ENCODE assay signal across 16 mouse cellular contexts in the genomic region with DNA sequence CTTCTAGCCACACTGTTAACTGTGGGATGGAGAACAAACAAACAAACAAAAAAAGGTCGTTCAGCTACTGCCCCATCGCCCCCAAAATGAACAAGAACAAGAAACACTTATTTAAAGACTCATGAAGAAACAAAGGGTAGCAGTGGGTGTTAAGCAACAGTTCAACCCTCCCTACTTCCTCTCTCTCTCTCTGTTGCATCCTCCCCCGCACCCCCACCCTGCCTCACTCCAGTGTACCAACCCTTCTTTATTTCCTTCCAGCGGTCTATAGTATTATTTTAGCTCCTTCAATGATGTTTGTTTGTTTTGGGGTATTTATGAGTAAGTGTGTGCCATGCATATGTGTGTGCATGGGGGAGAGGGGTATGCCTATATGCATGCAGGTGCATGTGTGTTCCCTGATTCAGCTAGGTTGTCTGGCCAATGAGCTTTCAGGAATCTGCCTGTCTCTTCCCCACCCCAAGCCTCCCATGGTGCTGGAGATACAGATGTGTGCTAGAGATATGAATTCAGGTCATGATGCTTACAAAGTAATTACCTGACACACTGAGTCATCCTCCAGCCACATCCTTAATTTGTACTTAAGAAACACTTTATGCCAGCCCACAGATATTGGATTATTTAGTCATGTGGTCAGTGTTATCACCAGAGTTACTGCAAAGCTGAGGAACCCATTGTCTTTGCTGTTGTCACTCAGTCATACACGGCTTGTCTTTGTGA. TPM values are rescaled to one million over a fixed set of nuclear protein-coding genes. Genes with fewer than 3 reads are reported as not detected.
DNase-seq lines count a peak whose midpoint lies in the region; ATAC-seq and TF ChIP-seq lines count a peak whose summit lies in the region.
"Had no signal": no experiment of that assay in that cellular context is flagged by ENCODE, and none has a peak within 500 bp of the region (broad histone marks: within the 10 kb centered on the region; RNA-seq: fewer than 3 reads in every experiment).

No protein-coding gene starts in this region.

- TF ChIP-seq EP300 in liver, embryonic 14.5 days (IDR thresholded peaks at IDR 0.05; ENCODE audit: low read depth): no peak

- no peaks in the 10 kb centered on the region for H3K9me3 ChIP-seq in liver, embryonic 14.5 days (ENCODE audit: control insufficient read depth, low read length)
- no peaks in the 10 kb centered on the region for H3K9me3 ChIP-seq in intestine, embryonic 16.5 days (ENCODE audit: control insufficient read depth, low read length)
- H3K9me3 ChIP-seq: limb, embryonic 13.5 days; midbrain, embryonic 15.5 days had no signal

- intact Hi-C loops in left cerebral cortex, postnatal 14 days (cut with DNase I): no loop called here

- peak; percentile 46 for DNase-seq in A20 (ENCODE audit: low read depth, low spot score)
- peak; percentile 53 for DNase-seq in T-cell, adult 2 months (ENCODE audit: low spot score)
- DNase-seq in liver, embryonic 14.5 days (ENCODE audit: low read depth in 3 of 3, low spot score in 3 of 3): peak in 1 of 3 experiments; percentile 19
- peak; percentile 49 to 61 for DNase-seq in spleen, adult 18-20 months
- DNase-seq in heart, adult 8-10 months (ENCODE audit: low spot score): no peak
- DNase-seq in left cerebral cortex, postnatal 14 days (ENCODE audit: low spot score in 2 of 2): no peak
- DNase-seq in right cerebral cortex, postnatal 4 days: no peak
- DNase-seq: adrenal gland, postnatal 10 days; cerebellum, postnatal 25 days; gastrocnemius, postnatal 14 days had no signal

- peak; percentile 21; the same call in 1 of the 2 replicates for ATAC-seq in liver, embryonic 14.5 days (ENCODE audit: insufficient read depth)
- ATAC-seq in intestine, embryonic 16.5 days: no peak
- ATAC-seq: hindbrain, embryonic 16.5 days; midbrain, embryonic 15.5 days had no signal

- no peak overlapping the region for H3K27ac ChIP-seq in liver, embryonic 14.5 days
- H3K27ac ChIP-seq in intestine, embryonic 16.5 days (ENCODE audit: low read length): no peak overlapping the region
- H3K27ac ChIP-seq: limb, embryonic 13.5 days; midbrain, embryonic 15.5 days had no signal

- WGBS in liver, embryonic 14.5 days (ENCODE audit: insufficient replicate concordance): 27% methylated on average over 5 of the region's 5 CpGs
- WGBS in intestine, embryonic 16.5 days: 73% methylated on average over 5 of the region's 5 CpGs

- H3K9ac ChIP-seq in liver, embryonic 14.5 days (replicated peaks): no peak overlapping the region
- H3K9ac ChIP-seq in intestine, embryonic 16.5 days (ENCODE audit: low read depth, low read length): no peak overlapping the region
- H3K9ac ChIP-seq: limb, embryonic 13.5 days; midbrain, embryonic 15.5 days had no signal

- no peak overlapping the region for H3K4me3 ChIP-seq in liver, embryonic 14.5 days (ENCODE audit: insufficient read depth in 1 of 2, low read depth in 2 of 2, low read length in 2 of 2)
- H3K4me3 ChIP-seq in intestine, embryonic 16.5 days (ENCODE audit: low read length): no peak overlapping the region
- H3K4me3 ChIP-seq: limb, embryonic 13.5 days; midbrain, embryonic 15.5 days had no signal

- no peak overlapping the region for H3K4me2 ChIP-seq in liver, embryonic 14.5 days (ENCODE audit: low read depth)
- H3K4me2 ChIP-seq in intestine, embryonic 16.5 days (ENCODE audit: low read depth, low read length): no peak overlapping the region
- H3K4me2 ChIP-seq: limb, embryonic 13.5 days; midbrain, embryonic 15.5 days had no signal

- no peaks in the 10 kb centered on the region for H3K36me3 ChIP-seq in liver, embryonic 14.5 days (replicated peaks; ENCODE audit: control insufficient read depth, insufficient read depth, low read depth)
- H3K36me3 ChIP-seq in intestine, embryonic 16.5 days (ENCODE audit: control insufficient read depth, insufficient read depth, low read length): no peaks in the 10 kb centered on the region
- H3K36me3 ChIP-seq: limb, embryonic 13.5 days; midbrain, embryonic 15.5 days had no signal

- H3K27me3 ChIP-seq in liver, embryonic 14.5 days (ENCODE audit: control insufficient read depth, insufficient read depth, low read length): no peaks in the 10 kb centered on the region
- no peaks in the 10 kb centered on the region for H3K27me3 ChIP-seq in intestine, embryonic 16.5 days (replicated peaks; ENCODE audit: control insufficient read depth, insufficient read depth, low read length)
- H3K27me3 ChIP-seq: limb, embryonic 13.5 days; midbrain, embryonic 15.5 days had no signal

- no peak for TF ChIP-seq CTCF in liver, embryonic 14.5 days (IDR thresholded peaks at IDR 0.05; ENCODE audit: low read depth)

- peaks cover 0 to 7% of the 10 kb centered on the region in 2 experiments; a peak in 3 of 4 replicates for H3K4me1 ChIP-seq in liver, embryonic 14.5 days (replicated peaks; ENCODE audit: control insufficient read depth in 2 of 2, insufficient read depth in 2 of 2, low read length in 1 of 2)
- no peaks in the 10 kb centered on the region for H3K4me1 ChIP-seq in intestine, embryonic 16.5 days (ENCODE audit: control insufficient read depth, insufficient read depth, low read length)
- H3K4me1 ChIP-seq: limb, embryonic 13.5 days; midbrain, embryonic 15.5 days had no signal

RNA-seq across cellular contexts. Expression of a gene that starts 5.7 kb away (rescaled TPM):
- 1.8 and 3.6 TPM in 2 replicates for polyA plus RNA-seq in liver, embryonic 14.5 days (2012; rRNA removed)
- 4.7 and 6.0 TPM in 2 replicates for polyA plus RNA-seq in liver, embryonic 14.5 days (2014; fragmentation: Nextera tagmentation; extraction: Ambion mirVana)
- 1 to 10 TPM; 1.3 to 3.4 (median 2.5) TPM for total RNA-seq in heart, adult 8-10 months (2022)
- polyA plus RNA-seq in intestine, embryonic 16.5 days (2015; fragmentation: Nextera tagmentation; extraction: Ambion mirVana): 1.1 and 1.8 TPM in 2 replicates
- 1 to 10 TPM; 1.8 to 2.0 TPM for total RNA-seq in left cerebral cortex, postnatal 14 days (2021)

RNA-seq across cellular contexts. Expression of a gene that starts 50.3 kb away (rescaled TPM):
- polyA plus RNA-seq in liver, embryonic 14.5 days (2012; rRNA removed): 0.28 and 0.42 TPM in 2 replicates
- polyA plus RNA-seq in liver, embryonic 14.5 days (2014; fragmentation: Nextera tagmentation; extraction: Ambion mirVana): 0.05 TPM in 1 of 2 replicates, not detected in the other
- total RNA-seq in heart, adult 8-10 months (2022): under 1 TPM; 0.11 to 0.25 (median 0.21) TPM
- polyA plus RNA-seq in intestine, embryonic 16.5 days (2015; fragmentation: Nextera tagmentation; extraction: Ambion mirVana): not detected in 2 replicates
- under 1 TPM in 1 of 2 experiments, not detected in 1; 0.13 TPM for total RNA-seq in left cerebral cortex, postnatal 14 days (2021)
- total RNA-seq: ES-E14 had no signal
- polyA plus RNA-seq: hindbrain, embryonic 16.5 days; limb, embryonic 13.5 days; midbrain, embryonic 15.5 days; stomach, embryonic 16.5 days had no signal

Comparison
In these comparisons a context has a peak if more than half of its experiments do, and no peak if none do; other contexts are left out.
1. DNase-seq: peak in A20 (single experiment), T-cell, adult 2 months (single experiment) and spleen, adult 18-20 months (2 of 2); none in heart, adult 8-10 months (single experiment), left cerebral cortex, postnatal 14 days (0 of 2) and right cerebral cortex, postnatal 4 days (single experiment).